Mouse (Mus musculus): ENCODE measurements around the gene Olfr308.
"Not testable (repeated sequence)": the region's sequence is repeated elsewhere in the genome, so short reads cannot be mapped to it uniquely, and the experiment has no call there.

Gene Olfr308

DNA sequence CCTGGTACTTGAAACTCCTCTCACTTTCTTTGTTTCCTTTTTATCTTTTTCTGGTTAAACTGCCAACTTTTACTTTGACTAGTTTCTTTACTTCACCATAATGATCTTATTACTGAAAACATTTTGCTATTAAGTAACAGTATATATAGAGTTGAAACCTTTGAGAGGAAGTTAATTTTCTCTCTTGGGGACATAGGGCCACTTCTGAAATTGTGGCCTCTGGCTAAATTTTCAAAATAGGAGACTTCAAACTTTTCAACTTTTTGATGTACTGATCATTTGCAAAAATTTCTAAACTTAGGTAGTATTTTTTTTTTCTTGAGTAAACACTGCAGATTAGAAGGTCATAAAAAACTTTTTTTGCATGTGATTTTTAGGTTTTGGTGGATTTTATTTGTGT, at the start of gene Olfr308:
Olfr308 (minus strand) TSS at position 101 of the 400 bp plus-strand sequence.
- DNase-seq: no peak

DNA sequence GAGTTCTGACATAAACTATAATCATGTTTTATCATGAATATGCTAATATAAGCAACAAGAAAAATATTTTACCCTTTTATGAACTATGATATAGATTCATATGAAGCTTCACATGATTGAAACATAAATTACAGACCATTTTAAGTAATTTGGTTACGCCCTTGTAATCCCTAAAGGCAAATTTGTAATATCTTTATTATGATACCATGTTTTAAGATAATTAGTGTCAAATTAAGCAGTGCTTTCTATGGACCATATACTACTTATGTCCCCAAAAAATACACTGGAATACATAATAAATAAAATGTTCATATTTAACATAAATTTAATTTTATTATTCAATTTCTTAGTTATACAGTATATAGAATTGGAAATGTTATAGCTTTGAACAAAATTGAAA, 41.4 kb upstream of the Olfr308 start, which contains the start of gene Olfr305:
Olfr305 (minus strand) TSS at position 101 of the 400 bp plus-strand sequence.
- DNase-seq: no peak

DNA sequence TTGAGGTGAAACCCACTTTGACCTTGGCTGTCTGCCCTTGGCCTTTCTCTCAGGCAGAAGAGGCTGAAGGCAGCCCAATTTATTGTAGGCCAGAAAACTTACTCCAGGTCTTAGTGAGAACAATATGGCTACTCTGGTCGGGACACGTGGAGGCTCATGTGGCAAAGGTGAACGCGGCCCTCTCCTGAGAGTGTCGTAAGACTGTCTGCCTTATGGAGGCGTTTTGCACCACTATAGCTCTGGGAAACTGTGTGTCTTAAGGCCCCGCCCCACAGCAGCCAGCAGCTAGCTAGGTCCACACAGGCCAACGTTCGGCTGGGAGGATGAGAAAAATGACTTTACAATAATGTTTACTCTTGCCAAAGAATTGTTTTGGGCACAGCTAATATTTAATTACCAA, 20.9 kb upstream of the Olfr308 start:
- not testable (repeated sequence) for DNase-seq

DNA sequence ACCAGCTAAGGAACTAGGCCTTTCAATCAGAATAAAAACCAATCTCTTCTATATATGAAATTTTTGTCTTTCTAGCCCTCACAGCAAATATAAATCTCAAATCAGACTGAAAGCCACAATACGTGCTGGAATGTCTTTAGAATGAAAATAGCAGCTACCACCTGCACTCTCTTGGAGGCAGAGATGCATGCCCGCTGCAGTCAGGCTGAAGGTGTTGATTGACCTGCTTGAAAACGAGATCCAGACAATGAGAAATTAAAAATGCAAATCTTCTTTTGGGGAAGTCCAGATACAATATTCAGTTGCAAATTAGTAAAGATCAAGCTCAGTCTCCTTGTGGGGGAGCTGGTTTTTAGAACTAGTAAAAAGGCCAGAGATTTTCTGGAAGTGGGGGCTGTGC, 18.8 kb upstream of the Olfr308 start:
- no peak for DNase-seq

DNA sequence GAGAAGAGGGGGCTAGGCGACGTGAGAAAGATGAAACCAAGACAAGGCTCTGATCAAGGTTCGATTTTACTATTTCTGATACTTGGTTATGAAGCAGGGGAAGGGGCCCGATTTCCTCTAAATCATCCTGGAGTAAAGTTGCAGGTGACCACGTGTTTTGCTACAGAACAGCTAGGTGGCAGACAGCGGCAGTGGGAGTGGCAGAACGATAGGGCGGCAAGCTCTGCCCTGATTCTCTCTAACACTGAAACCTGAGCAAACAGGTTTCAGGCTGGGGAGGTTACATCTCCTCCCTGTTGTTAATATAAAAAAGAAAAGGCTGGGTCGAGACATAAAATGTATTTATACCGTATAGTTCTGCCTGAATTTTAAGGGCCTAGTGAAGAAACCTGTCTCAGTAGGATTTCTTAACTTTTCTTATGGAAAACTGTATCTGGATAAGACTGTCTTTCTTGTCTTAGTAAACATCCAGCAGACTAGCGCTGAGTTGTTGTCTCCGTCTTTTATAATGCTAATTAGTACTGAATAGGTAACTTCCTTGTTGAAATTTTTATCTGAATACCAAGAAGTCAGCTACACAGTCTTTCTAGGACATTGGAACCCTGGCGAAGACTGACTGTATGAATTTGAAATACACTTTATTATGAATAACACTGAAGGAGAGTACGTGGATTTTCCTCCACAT, 17.6 kb upstream of the Olfr308 start:
- DNase-seq: no peak

DNA sequence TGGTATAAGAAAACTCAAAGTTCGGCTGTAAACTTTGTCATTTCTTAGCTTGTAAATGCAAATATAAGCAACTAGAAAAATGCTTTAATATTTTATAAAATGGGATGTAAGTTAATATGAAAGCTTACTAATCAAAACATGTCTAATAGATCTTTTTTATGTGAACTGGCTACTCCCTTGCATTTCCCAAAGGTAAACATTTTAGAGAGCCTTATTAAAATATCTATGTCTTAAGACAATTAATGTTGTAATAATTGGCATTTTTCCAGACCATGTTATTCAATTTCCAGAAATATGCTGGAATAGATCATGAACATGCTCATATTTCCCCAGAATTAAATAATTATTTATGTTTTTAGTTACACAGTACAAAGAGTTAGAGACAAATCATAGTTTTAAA, 12.1 kb upstream of the Olfr308 start, which contains the start of gene Olfr307:
Olfr307 (minus strand) TSS at position 101 of the 400 bp plus-strand sequence.
- no peak for DNase-seq

DNA sequence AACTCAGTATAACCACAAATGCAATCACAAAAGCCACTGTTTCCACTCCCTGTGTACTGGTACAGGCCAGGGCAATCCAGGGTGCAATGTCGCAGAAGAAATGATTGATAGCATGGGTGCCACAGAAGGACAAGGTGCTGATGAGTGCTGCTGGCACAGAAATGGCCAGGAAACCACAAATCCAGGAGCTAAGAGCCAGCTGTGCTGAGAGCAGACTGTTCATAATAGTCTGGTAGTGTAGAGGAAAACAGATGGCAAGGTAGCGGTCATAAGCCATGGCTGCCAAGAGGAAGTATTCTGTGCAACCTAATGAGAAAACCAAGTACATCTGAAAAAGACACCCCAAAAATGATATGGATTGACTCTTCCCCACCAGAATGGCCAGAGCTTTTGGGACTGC, 4.1 kb downstream of the Olfr308 start:
- no peak for DNase-seq

DNA sequence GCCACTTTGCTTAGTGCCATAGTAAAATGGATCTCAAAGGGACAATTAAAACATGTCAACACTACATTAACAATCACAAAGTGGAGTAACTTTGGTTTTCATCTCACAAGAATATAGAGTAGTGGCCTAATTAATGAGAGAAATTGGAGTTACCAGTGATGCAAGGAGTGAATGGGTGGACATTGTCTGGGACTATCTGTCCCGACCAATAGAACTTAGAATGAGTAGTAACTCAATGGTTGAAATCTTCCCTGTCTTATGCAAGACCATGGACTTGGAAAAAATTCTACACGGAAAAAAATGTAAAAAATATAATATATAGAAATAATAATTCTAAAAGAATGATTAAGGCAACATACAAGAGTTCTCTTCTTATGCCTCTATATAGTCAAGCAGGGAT, 11.8 kb downstream of the Olfr308 start, which contains the start of gene Olfr309:
Olfr309 (minus strand) TSS at position 101 of the 400 bp plus-strand sequence.
- no peak for DNase-seq

DNA sequence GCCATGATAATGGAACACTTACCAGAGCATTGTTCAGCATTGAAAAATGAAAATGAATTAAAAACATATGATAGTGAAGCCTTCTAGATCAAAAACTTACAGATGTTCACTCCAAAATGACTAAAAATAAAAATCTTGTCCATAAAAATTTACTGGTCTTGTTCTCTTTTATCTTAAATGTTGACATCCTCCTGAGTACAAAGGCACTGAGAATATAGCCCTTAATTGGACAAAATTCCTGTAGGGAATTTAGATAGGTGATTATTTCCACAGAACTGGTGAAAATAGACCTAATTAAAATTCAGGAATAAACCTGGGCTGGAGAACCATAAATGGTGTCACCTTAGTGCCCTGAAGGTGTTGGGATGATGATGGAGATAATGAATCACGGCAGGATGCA, 48.4 kb downstream of the Olfr308 start, which contains the start of gene Olfr310:
Olfr310 (minus strand) TSS at position 101 of the 400 bp plus-strand sequence.
- no peak for DNase-seq

Data from cerebellum, adult 11-12 months (tissue).